Mouse (Mus musculus) C2C12 (cell line): ENCODE measurements around the gene Arl14.

Experiments used
- CEBPB ChIP-seq: IDR thresholded peaks from one replicate; pipeline ENCODE4 v1.6.1; 2011; ENCODE audit warnings: low read depth, mild to moderate bottlenecking, control low read depth, moderate library complexity
- CTCF ChIP-seq: IDR thresholded peaks from one replicate; pipeline ENCODE4 v1.5.1; 2011; ENCODE audit not compliant: control insufficient read depth, insufficient read depth, insufficient read length
- FOSL1 ChIP-seq: IDR thresholded peaks from one replicate; pipeline ENCODE4 v1.8.0; 2011; ENCODE audit warnings: mild to moderate bottlenecking, low read length; ENCODE audit not compliant: poor library complexity, insufficient read depth, severe bottlenecking
- MAX ChIP-seq: IDR thresholded peaks from one replicate; pipeline ENCODE4 v1.6.1; 2011; ENCODE audit warnings: mild to moderate bottlenecking, control low read depth
- MYOD1 ChIP-seq: IDR thresholded peaks from one replicate; pipeline ENCODE4 v1.6.1; 2011; ENCODE audit warnings: low read depth; ENCODE audit not compliant: control insufficient read depth, insufficient read length
- USF1 ChIP-seq: IDR thresholded peaks from one replicate; pipeline ENCODE4 v1.6.1; 2011; ENCODE audit warnings: low read depth, mild to moderate bottlenecking, control low read depth, moderate library complexity

GRCm38 (mm10) chr3:69205266-69206054 is 16.8 kb upstream of the Arl14 start:
- TF ChIP-seq CTCF = no peak
- TF ChIP-seq FOSL1 = no peak
- TF ChIP-seq USF1 = no peak
- no peak for TF ChIP-seq MAX
- TF ChIP-seq MYOD1 = no peak
- TF ChIP-seq CEBPB = no peak
